16 mouse cellular contexts compared by ENCODE assay signal in the genomic region with DNA sequence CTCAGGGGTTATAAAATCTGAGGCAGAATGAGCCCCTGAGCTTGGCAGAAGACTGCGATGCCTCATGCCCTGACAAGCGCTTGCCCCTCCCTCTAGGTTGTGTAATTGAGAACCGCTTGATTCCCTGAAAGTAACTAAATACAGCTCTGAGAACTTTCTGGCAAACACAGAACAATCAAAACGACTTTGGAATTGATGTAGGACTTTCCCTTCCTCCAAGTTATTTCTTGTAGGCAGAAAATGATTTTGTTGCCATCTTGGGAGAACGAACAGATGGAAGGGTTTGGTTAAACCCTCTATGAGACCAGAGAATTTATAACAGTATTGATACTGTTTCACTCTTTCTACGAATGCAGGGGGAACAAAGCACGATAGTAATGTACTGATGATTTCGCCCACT.
"Had no signal": no experiment of that assay in that cellular context is flagged by ENCODE, and none has a peak within 500 bp of the region (broad histone marks: within the 10 kb centered on the region; RNA-seq: fewer than 3 reads in every experiment).

No protein-coding gene starts in this region.

- H3K27me3 ChIP-seq: kidney, embryonic 15.5 days; limb, embryonic 12.5 days; liver, embryonic 12.5 days; neural tube, embryonic 12.5 days had no signal

- H3K4me1 ChIP-seq: kidney, embryonic 15.5 days; limb, embryonic 12.5 days; liver, embryonic 12.5 days; midbrain, embryonic 10.5 days; neural tube, embryonic 12.5 days had no signal

- H3K27ac ChIP-seq: kidney, embryonic 15.5 days; left cerebral cortex, adult 2 months; limb, embryonic 12.5 days; liver, embryonic 12.5 days; midbrain, embryonic 10.5 days; neural tube, embryonic 12.5 days had no signal

- H3K9ac ChIP-seq: kidney, embryonic 15.5 days; limb, embryonic 12.5 days; liver, embryonic 12.5 days; lung, embryonic 14.5 days; neural tube, embryonic 12.5 days had no signal

- H3K36me3 ChIP-seq: kidney, embryonic 15.5 days; limb, embryonic 12.5 days; liver, embryonic 12.5 days; midbrain, embryonic 10.5 days; neural tube, embryonic 12.5 days had no signal

- H3K4me3 ChIP-seq: kidney, embryonic 15.5 days; left cerebral cortex, adult 2 months; limb, embryonic 12.5 days; liver, embryonic 12.5 days; midbrain, embryonic 10.5 days; myocyte; neural tube, embryonic 12.5 days had no signal

- DNase-seq: kidney, adult 18-20 months; kidney, postnatal 25 days; lung, embryonic 14.5 days; lung, postnatal 10 days; lung, postnatal 4 days; midbrain, embryonic 14.5 days; retina, postnatal 1 day; right cerebral cortex, postnatal 4 days; thymus, postnatal 4 days had no signal

- H3K9me3 ChIP-seq: kidney, embryonic 15.5 days; limb, embryonic 12.5 days; midbrain, embryonic 10.5 days; neural tube, embryonic 12.5 days had no signal

- H3K4me2 ChIP-seq: kidney, embryonic 15.5 days; limb, embryonic 12.5 days; liver, embryonic 12.5 days; lung, embryonic 14.5 days; neural tube, embryonic 12.5 days had no signal

- ATAC-seq: liver, embryonic 12.5 days had no signal
